Mouse (Mus musculus): ENCODE data around the gene Nbea. TPM values are rescaled to one million over a fixed set of nuclear protein-coding genes. Genes with fewer than 3 reads are reported as not detected.

Gene Nbea
- polyA plus RNA-seq, 1 experiment from 2014 or later = 0.59 TPM

DNA sequence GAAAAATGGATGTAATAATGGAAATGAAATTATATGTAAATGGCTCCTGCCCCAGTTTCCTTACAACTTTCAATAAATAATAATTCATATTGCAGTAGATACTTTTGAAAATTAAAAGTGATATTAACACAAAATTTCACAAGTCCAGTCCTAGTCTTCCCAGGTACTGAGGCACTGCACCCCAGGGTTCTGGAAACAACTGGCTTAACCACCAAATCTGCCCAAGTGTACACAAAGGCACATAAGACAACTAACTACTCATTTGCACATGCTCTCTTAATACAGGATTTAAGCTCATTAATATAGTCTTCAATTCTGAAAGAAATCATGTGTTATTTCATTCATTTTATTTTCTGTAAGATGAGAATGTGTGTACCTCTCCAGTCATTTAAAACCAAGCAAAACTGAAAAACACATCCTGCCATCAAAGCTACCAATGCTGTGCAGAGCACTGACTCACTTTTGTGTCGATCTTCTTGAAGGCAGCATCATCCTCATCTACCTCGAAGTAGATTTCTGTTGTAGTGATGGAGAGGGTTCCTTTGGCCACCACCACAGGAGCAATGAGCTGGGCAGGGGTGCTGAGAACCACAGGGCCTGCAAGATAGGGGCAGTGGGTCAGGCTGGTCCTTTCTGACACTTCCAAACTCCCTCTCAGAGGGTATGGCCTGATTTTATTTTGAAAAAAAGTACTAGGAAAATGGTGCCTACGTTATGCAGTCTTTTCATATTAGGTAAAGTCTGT, 397.3 kb downstream of the Nbea start:
- WGBS (ENCODE audit: insufficient replicate concordance) = 25% methylated on average over 3 of the region's 3 CpGs
- no peak for ATAC-seq (ENCODE audit: low read depth)
- Histone ChIP-seq H3K27me3 (ENCODE audit: control insufficient read depth, insufficient read depth, low read depth, low read length) (peaks cover 64% of the 10 kb centered on the region), H3K4me2 (ENCODE audit: low read depth, low read length) (no peak overlapping the region), H3K27ac (ENCODE audit: low read length) (no peak overlapping the region), H3K4me1 (ENCODE audit: control insufficient read depth, low read depth, low read length) (peaks cover 2% of the 10 kb centered on the region; the same call in 1 of the 2 replicates), H3K4me3 (ENCODE audit: low read depth, low read length) (no peak overlapping the region), H3K9me3 (replicated peaks; ENCODE audit: control insufficient read depth, low read length) (no peaks in the 10 kb centered on the region), H3K36me3 (ENCODE audit: control insufficient read depth, insufficient read depth) (no peaks in the 10 kb centered on the region), H3K9ac (ENCODE audit: low read depth, low read length) (no peak overlapping the region)

DNA sequence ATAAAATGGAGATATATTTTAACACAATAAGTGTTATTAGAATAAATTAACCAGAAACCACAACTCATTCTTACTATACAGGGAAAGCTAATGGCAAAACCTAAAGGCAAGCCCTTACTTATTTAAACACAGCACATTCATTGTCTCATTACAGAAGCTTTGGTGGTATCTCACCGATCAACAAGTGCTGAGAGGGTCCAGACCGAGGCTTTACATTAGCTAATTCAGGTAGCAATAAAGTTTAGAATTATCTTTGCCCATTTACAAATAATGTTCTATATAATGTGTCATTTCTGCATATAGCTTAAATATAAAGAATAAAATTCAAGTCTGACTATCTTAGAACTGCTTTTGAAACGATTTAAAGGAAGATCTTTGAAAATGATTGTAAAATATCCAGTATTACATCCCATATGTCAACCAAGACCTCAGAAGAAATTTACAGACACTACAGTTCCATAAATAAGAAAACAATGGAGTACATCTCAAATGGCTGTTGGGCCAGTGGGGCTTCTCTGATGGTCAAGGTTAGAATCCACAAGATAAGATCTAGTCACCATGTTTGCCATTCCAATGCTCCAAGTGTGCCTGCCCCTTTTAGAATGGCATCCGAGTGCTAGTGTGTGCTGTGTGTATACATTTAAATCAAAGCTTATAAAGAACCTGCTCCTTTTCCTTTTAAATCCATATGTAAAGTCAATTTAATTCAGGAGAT, 398.1 kb downstream of the Nbea start:
- Histone ChIP-seq H3K27ac (ENCODE audit: low read length) (no peak overlapping the region), H3K27me3 (ENCODE audit: control insufficient read depth, insufficient read depth, low read depth, low read length) (peaks cover 71% of the 10 kb centered on the region)
- ATAC-seq (ENCODE audit: low read depth) = no peak

GRCm38 (mm10) chr3:55784101-55784500, 399.4 kb downstream of the Nbea start:
- Histone ChIP-seq H3K9ac (ENCODE audit: low read depth, low read length) (no peak overlapping the region), H3K4me3 (ENCODE audit: low read depth, low read length) (no peak overlapping the region), H3K27ac (ENCODE audit: low read length) (no peak overlapping the region), H3K27me3 (ENCODE audit: control insufficient read depth, insufficient read depth, low read depth, low read length) (peaks cover 82% of the 10 kb centered on the region), H3K36me3 (ENCODE audit: control insufficient read depth, insufficient read depth) (no peaks in the 10 kb centered on the region), H3K4me2 (ENCODE audit: low read depth, low read length) (0 out of 2 replicates have a peak overlapping the region, but pooled peaks have one; percentile 42), H3K4me1 (ENCODE audit: control insufficient read depth, low read depth, low read length) (peaks cover 2% of the 10 kb centered on the region; the same call in 1 of the 2 replicates), H3K9me3 (replicated peaks; ENCODE audit: control insufficient read depth, low read length) (no peaks in the 10 kb centered on the region)
- WGBS (ENCODE audit: insufficient replicate concordance) = 11% methylated on average over 7 of the region's 7 CpGs
- ATAC-seq (ENCODE audit: low read depth) = no peak

More for the DNA sequence above, 398.1 kb downstream of the Nbea start:
- H3K4me3 ChIP-seq (ENCODE audit: low read depth, low read length) = no peak overlapping the region
- H3K9ac ChIP-seq (ENCODE audit: low read depth, low read length) = no peak overlapping the region
- WGBS (ENCODE audit: insufficient replicate concordance) = 52% methylated on average over 4 of the region's 4 CpGs
- no peaks in the 10 kb centered on the region for H3K9me3 ChIP-seq (replicated peaks; ENCODE audit: control insufficient read depth, low read length)
- H3K36me3 ChIP-seq (ENCODE audit: control insufficient read depth, insufficient read depth) = no peaks in the 10 kb centered on the region
- peaks cover 2% of the 10 kb centered on the region; the same call in 1 of the 2 replicates for H3K4me1 ChIP-seq (ENCODE audit: control insufficient read depth, low read depth, low read length)
- no peak overlapping the region for H3K4me2 ChIP-seq (ENCODE audit: low read depth, low read length)

DNA sequence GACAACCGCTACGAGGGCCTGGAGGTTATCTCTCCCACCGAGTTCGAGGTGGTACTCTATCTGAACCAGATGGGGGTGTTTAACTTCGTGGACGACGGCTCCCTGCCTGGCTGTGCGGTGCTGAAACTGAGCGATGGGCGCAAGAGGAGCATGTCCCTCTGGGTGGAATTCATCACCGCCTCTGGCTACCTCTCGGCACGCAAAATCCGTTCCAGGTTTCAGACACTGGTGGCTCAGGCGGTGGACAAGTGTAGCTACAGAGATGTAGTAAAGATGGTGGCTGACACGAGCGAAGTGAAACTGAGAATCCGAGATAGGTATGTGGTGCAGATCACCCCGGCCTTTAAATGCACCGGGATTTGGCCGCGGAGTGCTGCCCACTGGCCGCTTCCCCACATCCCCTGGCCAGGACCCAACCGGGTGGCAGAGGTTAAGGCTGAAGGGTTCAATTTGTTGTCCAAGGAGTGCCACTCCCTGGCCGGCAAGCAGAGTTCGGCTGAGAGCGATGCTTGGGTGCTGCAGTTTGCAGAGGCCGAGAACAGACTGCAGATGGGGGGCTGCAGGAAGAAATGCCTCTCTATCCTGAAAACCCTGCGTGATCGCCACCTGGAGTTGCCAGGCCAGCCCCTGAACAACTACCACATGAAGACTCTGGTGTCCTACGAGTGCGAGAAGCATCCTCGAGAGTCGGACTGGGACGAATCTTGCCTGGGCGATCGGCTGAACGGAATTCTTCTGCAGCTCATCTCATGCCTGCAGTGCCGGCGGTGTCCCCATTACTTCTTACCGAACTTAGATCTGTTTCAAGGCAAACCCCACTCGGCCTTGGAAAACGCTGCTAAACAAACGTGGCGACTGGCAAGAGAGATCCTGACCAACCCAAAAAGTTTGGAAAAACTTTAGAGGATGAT, 400.1 kb downstream of the Nbea start:
- H3K9ac ChIP-seq (ENCODE audit: low read depth, low read length) = no peak overlapping the region
- peaks cover 80% of the 10 kb centered on the region for H3K27me3 ChIP-seq (ENCODE audit: control insufficient read depth, insufficient read depth, low read depth, low read length)
- ATAC-seq (ENCODE audit: low read depth) = no peak
- H3K4me3 ChIP-seq (ENCODE audit: low read depth, low read length) = peak overlapping the region; percentile 37
- H3K36me3 ChIP-seq (ENCODE audit: control insufficient read depth, insufficient read depth) = no peaks in the 10 kb centered on the region
- no peak overlapping the region for H3K27ac ChIP-seq (ENCODE audit: low read length)
- 3% methylated on average over 45 of the region's 45 CpGs for WGBS (ENCODE audit: insufficient replicate concordance)
- H3K9me3 ChIP-seq (replicated peaks; ENCODE audit: control insufficient read depth, low read length) = no peaks in the 10 kb centered on the region
- peak overlapping the region; percentile 42 for H3K4me2 ChIP-seq (ENCODE audit: low read depth, low read length)
- peaks cover 2% of the 10 kb centered on the region; the same call in 1 of the 2 replicates for H3K4me1 ChIP-seq (ENCODE audit: control insufficient read depth, low read depth, low read length)

DNA sequence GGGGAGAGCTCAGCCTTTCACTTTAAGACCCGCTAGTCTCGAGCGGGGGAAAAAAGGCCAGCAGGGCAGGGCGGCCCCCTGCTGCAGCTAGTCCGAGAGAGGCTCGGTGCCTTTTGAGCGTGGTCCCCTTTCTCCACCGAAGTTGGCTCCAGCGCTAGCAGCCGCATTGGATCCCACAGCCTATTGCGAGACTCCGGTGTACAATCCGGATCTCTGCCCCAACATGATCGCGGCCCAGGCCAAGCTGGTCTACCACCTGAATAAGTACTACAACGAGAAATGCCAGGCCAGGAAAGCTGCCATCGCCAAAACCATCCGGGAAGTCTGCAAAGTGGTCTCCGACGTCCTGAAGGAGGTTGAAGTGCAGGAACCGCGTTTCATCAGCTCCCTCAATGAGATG, 400.7 kb downstream of the Nbea start:
- 4% methylated on average over 21 of the region's 22 CpGs for WGBS (ENCODE audit: insufficient replicate concordance)
- peak overlapping the region; percentile 37 for H3K4me3 ChIP-seq (ENCODE audit: low read depth, low read length)
- H3K27ac ChIP-seq (ENCODE audit: low read length) = no peak overlapping the region
- H3K27me3 ChIP-seq (ENCODE audit: control insufficient read depth, insufficient read depth, low read depth, low read length) = peaks cover 77% of the 10 kb centered on the region
- H3K4me1 ChIP-seq (ENCODE audit: control insufficient read depth, low read depth, low read length) = peaks cover 2% of the 10 kb centered on the region; the same call in 1 of the 2 replicates
- ATAC-seq (ENCODE audit: low read depth) = no peak
- no peaks in the 10 kb centered on the region for H3K36me3 ChIP-seq (ENCODE audit: control insufficient read depth, insufficient read depth)
- no peak overlapping the region for H3K9ac ChIP-seq (ENCODE audit: low read depth, low read length)
- H3K4me2 ChIP-seq (ENCODE audit: low read depth, low read length) = peak overlapping the region; percentile 42
- no peaks in the 10 kb centered on the region for H3K9me3 ChIP-seq (replicated peaks; ENCODE audit: control insufficient read depth, low read length)

DNA sequence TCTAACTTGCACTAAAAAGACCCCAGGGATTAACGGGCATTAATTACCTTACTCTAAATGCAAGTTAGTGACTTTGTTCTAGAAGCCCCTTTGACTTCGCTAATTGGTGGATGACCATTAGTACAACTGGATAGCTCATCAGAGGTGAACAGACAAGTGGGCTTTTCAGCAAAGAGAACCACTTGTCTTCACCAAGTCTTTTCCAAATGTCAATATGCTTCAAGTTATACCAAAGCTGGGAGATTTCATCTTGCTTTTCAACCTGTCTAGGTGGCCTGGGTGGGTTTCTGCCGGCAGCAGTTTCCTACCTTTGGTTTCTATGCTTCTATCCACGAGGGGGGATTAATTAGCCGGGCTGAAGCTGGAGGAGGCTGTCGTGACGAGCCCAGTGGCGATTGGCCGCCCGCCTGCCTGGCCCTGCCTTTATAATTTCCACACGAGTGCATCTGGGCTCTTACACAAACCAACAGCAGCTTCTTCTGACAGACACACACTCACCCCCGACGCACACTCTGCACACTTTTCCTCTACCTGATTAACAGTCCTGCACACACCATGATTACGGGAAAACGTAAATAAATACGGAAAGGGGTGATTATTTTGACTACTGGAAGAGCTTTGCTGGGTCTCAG, 401.3 kb downstream of the Nbea start, which contains the start of gene Mab21l1:
TSS of gene Mab21l1 (plus strand) at position 455 of the 632 bp plus-strand sequence.
- Histone ChIP-seq H3K4me2 (ENCODE audit: low read depth, low read length) (peak within 1 kb of the TSS; percentile 42), H3K9me3 (replicated peaks; ENCODE audit: control insufficient read depth, low read length) (no peaks in the 10 kb centered on the region), H3K27ac (ENCODE audit: low read length) (no peak within 1 kb of the TSS), H3K36me3 (ENCODE audit: control insufficient read depth, insufficient read depth) (no peaks in the 10 kb centered on the region), H3K27me3 (ENCODE audit: control insufficient read depth, insufficient read depth, low read depth, low read length) (peaks cover 71% of the 10 kb centered on the region), H3K4me3 (ENCODE audit: low read depth, low read length) (peak within 1 kb of the TSS; percentile 37), H3K9ac (ENCODE audit: low read depth, low read length) (no peak within 1 kb of the TSS), H3K4me1 (ENCODE audit: control insufficient read depth, low read depth, low read length) (peaks cover 2% of the 10 kb centered on the region; the same call in 1 of the 2 replicates)
- ATAC-seq (ENCODE audit: low read depth) = no peak
- WGBS (ENCODE audit: insufficient replicate concordance) = 4% methylated on average over 16 of the region's 16 CpGs

DNA sequence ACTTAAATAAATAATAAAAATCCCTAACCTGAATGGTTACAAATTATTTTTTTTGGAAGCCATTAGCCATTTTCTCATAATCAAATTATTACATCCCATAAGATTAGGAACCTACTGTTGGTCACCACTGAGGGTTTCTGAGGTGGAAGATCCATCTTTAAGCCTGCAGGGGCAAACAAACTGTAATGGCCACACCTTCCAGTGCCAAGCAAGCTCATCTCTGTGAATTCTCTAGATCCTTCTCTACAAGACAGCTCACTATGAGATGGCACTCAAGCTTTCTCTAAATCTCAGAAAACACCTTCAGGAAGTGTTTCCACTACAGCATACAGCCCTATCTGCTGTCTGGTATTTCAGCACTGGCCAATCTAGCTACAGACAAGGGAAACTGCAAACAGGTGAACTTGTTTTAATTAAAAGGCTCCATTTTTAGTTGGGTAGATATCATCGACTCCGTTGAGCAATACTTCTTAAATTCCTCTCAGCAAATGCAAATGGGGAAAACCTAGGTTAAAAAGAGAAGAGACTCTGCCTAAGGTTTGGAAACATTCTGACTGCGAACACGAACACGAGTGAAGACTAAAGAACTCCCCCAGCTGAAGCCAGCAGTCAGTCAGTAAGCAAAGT, 402.0 kb downstream of the Nbea start:
- no peak overlapping the region for H3K27ac ChIP-seq (ENCODE audit: low read length)
- 14% methylated on average over 5 of the region's 5 CpGs for WGBS (ENCODE audit: insufficient replicate concordance)
- H3K4me1 ChIP-seq (ENCODE audit: control insufficient read depth, low read depth, low read length) = peaks cover 2% of the 10 kb centered on the region; the same call in 1 of the 2 replicates
- no peak for ATAC-seq (ENCODE audit: low read depth)
- H3K27me3 ChIP-seq (ENCODE audit: control insufficient read depth, insufficient read depth, low read depth, low read length) = peaks cover 64% of the 10 kb centered on the region
- no peaks in the 10 kb centered on the region for H3K36me3 ChIP-seq (ENCODE audit: control insufficient read depth, insufficient read depth)
- H3K9ac ChIP-seq (ENCODE audit: low read depth, low read length) = no peak overlapping the region
- H3K4me2 ChIP-seq (ENCODE audit: low read depth, low read length) = no peak overlapping the region
- H3K4me3 ChIP-seq (ENCODE audit: low read depth, low read length) = no peak overlapping the region
- no peaks in the 10 kb centered on the region for H3K9me3 ChIP-seq (replicated peaks; ENCODE audit: control insufficient read depth, low read length)

All from liver, embryonic 16.5 days (tissue).